Mouse (Mus musculus) B cell, adult 2 months (primary cell): ENCODE measurements around the gene Dmc1.
A peak's percentile ranks its signal among the peaks of the same experiment; 100 is the strongest.

ENCODE experiments used
- DNase-seq, 2 experiments: peaks; one replicate each; pipeline ENCODE4 v3.0.0; 2022

The Dmc1 gene

DNA sequence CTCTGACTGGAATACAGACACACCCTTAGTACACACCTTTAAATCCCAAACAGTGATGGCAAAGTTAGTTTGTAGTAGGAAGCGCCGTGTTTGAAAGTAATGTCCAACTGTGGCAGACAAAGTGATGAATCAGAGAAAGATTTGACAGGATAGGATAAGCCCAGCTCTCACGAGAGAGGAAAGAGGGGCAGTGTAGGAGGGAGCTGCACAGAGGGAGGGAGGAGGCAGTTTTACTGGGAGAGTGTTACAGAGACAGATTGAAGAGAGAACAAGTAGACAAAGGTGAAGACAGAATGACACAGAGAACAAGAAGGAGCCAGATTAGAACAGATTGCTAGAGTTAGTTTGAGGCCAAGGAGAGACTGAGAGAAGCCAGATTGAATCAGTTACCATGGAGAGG is 45.3 kb downstream of the Dmc1 start:
- DNase-seq, result no peak

GRCm38 (mm10) chr15:79552566-79552965 is 52.3 kb downstream of the Dmc1 start:
- DNase-seq, result no peak

- DNase-seq, result no peak
Measured at GRCm38 (mm10) chr15:79548226-79548625, 56.7 kb downstream of the Dmc1 start.

- DNase-seq, result no peak
Measured at GRCm38 (mm10) chr15:79547289-79547820, 57.6 kb downstream of the Dmc1 start.

GRCm38 (mm10) chr15:79546410-79547288 is 58.3 kb downstream of the Dmc1 start, which contains the start of gene Ddx17:
Gene Ddx17 (minus strand): TSS chr15:79546741.
- peak; percentile 99 for DNase-seq

DNA sequence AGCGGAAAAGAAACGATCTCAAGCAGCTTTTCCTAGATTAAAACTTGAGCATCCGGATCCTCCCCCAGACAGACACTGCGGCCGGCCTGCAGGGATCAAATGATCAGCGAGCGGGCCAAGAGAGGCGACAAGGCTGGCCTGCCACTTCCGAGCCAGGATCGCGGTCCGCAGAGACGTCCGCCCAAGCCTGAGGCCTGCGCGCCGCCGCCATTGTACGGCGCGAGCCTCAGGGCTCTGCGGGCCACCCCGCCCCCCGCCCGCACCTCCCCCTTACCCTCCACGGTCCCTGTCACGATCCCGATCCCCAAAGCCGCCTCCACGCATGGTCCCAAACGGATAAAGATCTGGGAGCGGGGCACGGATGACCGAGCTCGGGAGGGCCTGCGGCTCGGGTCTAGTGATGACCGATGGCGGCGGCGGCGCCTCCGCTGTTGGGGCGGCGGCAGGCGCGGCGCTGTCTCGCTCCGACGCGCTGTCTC is 58.9 kb downstream of the Dmc1 start:
- DNase-seq, result no peak

DNA sequence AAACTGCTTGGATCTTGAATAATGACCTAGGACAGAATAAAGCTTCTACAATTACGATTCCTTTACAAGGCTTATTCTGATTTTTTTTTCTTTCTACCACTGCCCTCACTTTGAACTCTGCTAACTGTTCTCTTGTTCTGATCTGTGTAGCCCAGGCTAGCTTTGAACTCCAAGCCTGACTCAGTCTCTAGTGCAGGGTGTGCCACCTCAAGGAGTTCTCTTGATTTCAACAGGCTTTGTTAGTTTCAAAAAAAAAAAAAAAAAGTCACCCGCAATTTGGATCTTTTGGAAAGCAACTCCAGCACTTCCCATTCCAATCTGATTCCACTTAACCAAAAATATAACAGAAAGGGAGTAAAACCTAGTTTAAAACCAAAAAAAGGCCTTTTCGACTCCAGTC is 59.4 kb downstream of the Dmc1 start:
- DNase-seq, result no peak

GRCm38 (mm10) chr15:79543968-79544367 is 60.9 kb downstream of the Dmc1 start:
- DNase-seq, result no peak

- DNase-seq, result no peak
Measured at GRCm38 (mm10) chr15:79533796-79534195, 71.1 kb downstream of the Dmc1 start.

- no peak for DNase-seq
Measured at GRCm38 (mm10) chr15:79529935-79530334, 75.0 kb downstream of the Dmc1 start.

- DNase-seq, result no peak
Measured at GRCm38 (mm10) chr15:79527991-79528639, 76.8 kb downstream of the Dmc1 start.

DNA sequence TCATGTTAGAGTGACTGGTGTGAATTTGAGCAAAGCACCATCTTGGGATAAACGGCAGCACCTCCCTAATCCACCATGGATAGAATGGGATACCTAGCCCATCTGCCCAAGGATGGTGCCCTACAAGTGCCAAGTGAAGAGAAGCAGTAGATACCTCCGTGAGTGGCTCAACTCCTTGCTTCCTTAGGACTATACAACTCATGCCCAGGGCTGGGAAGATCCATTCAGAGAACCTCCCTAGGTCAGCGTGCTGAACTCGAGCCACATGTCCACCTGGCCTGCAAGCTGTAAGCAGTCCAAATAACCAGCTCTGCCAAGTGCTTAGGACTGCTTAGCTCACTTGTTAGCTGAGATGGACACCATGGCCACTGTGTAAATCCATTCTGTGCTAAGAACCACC is 77.7 kb downstream of the Dmc1 start:
- DNase-seq, result peak in 1 of 2 experiments; percentile 1

DNA sequence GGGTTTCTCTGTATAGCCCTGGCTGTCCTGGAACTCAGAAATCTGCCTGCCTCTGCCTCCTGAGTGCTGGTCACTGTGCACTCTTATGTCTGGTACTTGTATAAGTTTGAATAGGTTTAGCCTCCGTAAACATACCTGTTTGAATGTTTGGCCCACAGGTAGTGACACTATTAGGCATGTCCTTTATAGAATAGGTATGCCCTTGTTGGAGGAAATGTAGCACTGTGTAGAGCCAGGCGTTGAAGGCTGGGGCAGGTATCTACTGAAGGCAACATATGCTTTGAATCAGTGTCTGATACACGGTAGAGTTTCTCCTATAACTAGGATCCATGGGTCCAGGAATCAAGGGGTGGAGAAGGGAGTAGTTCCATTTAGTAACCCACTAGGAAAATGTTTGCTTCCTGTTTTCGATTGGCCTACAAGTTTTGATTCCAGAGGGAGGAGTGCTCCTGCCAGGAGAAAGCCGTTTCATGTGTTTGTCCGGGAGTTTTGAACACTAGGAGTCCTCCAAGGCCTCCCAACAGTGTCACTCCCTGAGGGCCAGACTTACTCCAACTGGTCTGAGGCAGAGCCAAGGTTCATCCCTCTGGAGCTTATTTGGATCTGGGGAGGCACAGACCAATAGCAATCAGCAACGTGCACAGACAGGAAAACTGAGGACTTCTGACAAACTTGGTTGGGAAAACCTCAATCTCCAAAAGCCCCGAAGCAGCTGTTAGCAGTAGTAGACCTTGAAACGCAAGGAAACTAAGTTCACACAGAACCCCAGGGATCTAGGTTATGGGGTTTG is 78.7 kb downstream of the Dmc1 start:
- DNase-seq, result peak in 1 of 2 experiments; percentile 1

GRCm38 (mm10) chr15:79525564-79525963 is 79.3 kb downstream of the Dmc1 start:
- DNase-seq, result peak in 1 of 2 experiments; percentile 0

- no peak for DNase-seq
Measured at GRCm38 (mm10) chr15:79519400-79520220, 85.3 kb downstream of the Dmc1 start.

DNA sequence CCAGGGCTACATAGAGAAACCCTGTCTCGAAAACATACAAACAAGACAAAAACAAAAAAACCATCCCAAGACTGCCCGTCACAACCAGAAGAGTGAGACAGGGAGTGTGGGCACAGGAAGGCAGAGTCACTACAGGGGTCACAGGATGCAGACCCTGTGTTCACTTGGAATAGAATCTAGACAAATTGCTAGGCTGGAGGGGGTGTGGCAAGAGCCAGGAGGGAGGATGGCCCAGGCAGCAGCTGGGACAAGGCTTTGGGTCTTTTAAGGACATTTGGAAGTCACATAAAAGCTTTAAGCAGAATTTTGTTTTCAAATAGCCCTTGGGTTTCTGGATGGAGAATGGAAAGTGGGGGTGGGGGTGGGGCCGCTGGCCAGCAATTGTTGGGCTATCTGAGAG is 86.3 kb downstream of the Dmc1 start:
- DNase-seq, result no peak

DNA sequence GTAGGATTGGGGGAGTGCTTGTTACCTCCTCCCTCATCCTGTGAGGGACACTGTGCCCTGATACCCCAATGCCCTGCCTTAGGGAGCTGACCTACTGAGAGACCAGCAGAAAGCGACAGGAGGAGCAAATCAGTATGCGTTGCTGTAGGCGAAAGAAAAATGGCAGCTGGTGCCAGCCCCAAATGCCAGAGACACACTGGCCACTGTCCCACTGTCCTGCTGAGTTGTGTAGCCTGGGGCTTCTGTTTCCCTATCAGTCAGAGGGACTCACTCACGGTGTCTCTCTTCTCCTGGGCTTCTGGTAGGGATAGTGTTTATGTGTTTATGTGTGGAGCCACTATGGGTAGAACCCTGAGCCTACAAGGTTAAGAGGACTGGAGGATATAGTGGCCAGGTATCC is 87.2 kb downstream of the Dmc1 start:
- no peak for DNase-seq

DNA sequence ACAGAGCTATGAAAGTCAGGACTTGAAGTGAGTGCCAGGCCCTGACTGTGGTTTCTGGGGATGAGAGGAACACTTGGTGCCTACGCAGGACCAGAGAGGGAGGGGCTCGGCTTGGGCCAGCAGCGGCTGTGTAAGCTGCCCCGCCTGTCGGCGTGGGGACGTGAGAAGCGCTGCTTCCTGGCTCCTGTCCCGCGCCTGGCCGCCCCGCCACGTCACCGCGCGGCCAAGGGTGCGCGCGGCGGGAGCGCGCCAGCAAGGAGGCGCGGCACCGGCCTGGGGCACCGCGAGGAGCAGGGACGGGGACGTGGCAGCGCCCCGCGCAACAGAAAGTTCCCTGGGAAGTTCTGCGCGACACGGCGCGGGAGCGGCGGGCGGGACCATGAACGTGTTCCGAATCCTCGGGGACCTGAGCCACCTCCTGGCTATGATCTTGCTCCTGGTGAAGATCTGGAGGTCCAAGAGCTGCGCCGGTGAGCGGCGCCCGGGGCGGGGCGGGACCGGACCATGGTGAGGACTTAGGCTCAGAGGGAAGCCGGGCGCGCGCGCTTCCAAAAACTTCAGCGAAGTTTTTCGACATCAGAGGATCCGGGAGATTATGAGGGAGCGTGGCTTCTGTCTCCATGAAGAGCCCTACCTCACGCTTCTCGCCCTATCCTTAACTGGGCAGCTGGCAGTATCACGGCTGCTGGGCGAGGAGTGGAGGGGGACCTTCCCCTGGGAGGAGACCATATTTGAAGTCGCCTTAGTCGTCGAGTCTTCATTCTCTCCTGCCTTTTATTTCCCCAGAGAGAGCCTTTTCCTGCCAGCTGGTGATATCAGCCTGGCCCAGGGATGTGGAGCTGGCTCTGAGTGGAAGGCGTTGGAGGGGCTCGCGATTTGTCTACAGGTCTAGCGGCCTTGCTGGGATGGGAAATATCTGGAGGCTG is 88.5 kb downstream of the Dmc1 start, which contains the start of gene Kdelr3:
Gene Kdelr3, plus strand, starts transcription at position 241 of the 926 bp plus-strand sequence.
- DNase-seq, result no peak

DNA sequence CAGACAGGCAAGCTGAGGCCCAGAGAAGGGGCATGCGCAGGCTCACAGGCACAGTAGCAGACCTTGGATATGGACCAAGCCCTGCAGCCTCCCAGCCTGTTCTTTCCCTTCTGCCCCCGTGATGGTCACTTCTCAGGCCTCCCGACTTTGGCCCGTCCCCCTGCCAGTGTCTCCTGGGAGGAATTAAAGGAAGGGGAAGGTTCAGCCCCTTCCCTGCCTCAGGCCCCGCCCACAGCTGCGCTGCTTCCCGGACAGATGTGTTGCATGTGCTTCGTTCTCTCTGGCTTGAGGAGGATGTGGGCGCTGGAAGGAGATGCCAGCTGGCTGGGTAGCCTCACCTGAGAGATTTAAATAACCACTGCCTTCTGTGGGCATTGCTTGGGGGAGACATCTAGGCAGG is 91.0 kb downstream of the Dmc1 start:
- no peak for DNase-seq

- no peak for DNase-seq
Measured at GRCm38 (mm10) chr15:79511553-79512320, 93.2 kb downstream of the Dmc1 start.
